Mouse (Mus musculus) embryonic stem cell, embryonic (primary cell): ENCODE results near the gene Asxl2.
"Not testable (repeated sequence)": the region's sequence is repeated elsewhere in the genome, so short reads cannot be mapped to it uniquely, and the experiment has no call there.

Experiments
- CTCF ChIA-PET, 4 experiments: fragments of 300-600 bp in 2 of 4; fragments of 350-600 bp in 2 of 4; sonication (Branson Sonifier 250); formaldehyde crosslinking; loops; one replicate each; lab custom pipeline; 2022; ENCODE audit warnings: inconsistent platforms in 2 of 4; lab: Charles Lee
- POLR2A ChIA-PET, 4 experiments: fragments of 300-600 bp in 2 of 4; fragments of 350-600 bp in 2 of 4; sonication (Branson Sonifier 250); formaldehyde crosslinking; loops; one replicate each; lab custom pipeline; 2022; ENCODE audit warnings: antibody characterized with exemption in 4 of 4, inconsistent platforms in 1 of 4; lab: Charles Lee

Gene Asxl2

DNA sequence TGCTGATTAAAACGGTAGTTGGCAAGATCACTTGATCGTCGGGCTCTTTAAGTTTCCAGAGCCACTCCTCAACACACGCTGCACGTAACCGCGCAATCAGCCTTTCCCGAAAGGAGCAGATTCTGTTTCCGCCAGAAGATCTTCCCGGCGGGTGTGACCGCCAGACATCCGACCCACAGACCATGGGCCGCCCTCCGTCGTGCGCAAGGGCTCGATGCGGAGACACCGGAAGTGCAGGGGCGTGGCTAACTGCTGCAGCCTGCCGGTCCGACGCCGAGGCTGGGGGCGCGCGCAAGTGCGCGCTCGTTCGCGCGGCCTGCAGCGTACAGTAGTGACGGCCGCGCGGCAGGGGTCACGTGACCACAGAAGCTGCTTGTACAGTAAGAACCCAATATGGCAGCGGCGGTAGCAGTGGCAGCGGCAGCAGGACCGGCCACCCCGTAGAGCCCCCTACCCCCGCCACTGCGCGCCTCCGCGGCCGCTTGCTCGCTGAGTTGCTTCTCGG, at the start of gene Asxl2:
Gene Asxl2 (plus strand): TSS at position 328 of the 505 bp plus-strand sequence.
- POLR2A ChIA-PET: interaction anchor here (0.5 to 3.2 kb wide), 30 partner anchors 8 to 1128 kb away, joined by 3 to 31 read pairs (median 6); partner anchors contain the start of gene Rab10 (in 2 of the 4)
- CTCF ChIA-PET: interaction anchor here in 2 of 4 experiments (0.5 to 2.7 kb wide), 4 partner anchors 22 to 179 kb away, joined by 3 to 6 read pairs (median 4); no protein-coding TSS in a partner anchor

DNA sequence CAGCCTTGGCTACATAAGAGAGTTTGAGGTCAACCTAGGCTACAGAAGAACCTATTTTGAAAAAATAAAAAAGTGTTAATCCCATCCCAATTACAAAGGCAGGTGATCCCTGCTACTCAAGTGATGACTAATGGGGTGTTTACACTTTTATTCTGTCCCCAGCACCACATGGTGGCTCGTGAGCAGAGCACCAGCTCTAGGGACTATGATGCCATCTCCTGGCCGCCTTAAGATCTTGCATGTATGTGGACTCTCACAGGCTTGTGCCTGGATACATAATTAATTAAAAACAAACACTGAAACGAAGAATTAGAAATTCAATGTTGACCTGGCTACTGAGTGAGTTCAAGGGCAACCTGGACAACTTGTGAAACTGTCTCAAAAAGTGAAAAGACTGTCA, 49.5 kb upstream of the Asxl2 start:
- CTCF ChIA-PET: interaction anchor here in 3 of 4 experiments (0.6 to 1.1 kb wide), 4 partner anchors 13 to 677 kb away, joined by 3 to 5 read pairs (median 3); no protein-coding TSS in a partner anchor
- POLR2A ChIA-PET: interaction anchor here in 1 of 4 experiments (0.8 kb wide), 1 partner anchor 11 kb away, joined by 3 read pairs; no protein-coding TSS in a partner anchor

DNA sequence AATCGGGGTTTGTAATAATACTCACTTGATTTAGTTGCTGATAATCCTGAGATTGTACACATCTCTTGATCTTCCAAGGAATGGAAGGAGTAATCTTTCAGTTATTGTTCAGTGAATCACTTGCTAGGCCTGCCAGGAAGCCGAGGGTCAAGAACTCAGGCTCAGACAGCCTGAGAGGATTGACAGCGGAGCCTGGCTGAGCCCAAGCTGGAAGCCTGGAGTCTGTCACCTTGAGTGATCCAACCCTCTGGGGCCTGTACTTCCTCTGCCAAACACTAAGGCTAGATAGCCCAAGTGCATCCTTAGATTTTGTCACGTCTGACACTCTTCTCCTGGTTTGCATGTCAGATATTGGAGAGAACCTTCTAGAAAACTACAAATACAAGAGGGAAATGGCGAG, 48.9 kb upstream of the Asxl2 start:
- CTCF ChIA-PET: interaction anchor here in 2 of 4 experiments (0.7 to 1.1 kb wide), 3 partner anchors 13 to 76 kb away, joined by 3 read pairs; no protein-coding TSS in a partner anchor
- POLR2A ChIA-PET: interaction anchor here in 1 of 4 experiments (0.8 kb wide), 1 partner anchor 12 kb away, joined by 3 read pairs; no protein-coding TSS in a partner anchor

DNA sequence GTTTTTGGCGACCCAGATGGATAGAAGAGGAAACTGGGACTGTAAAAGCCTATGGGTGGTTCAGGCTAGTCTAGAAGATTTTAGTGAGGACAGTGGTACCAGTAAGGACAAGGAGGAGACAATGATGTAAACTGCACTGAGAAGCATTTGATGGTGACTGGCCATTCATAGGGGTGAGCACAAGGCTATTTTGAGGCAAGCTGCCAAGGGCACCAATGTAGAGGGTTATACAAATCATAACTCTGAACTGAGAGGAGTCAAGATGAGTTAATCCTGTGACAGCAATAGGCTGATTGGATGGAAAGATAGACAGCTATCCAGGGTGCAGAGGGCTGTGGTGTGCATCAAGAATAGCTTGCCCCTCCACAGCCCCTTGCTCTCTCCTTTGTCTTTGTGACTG, 41.8 kb upstream of the Asxl2 start:
- ChIA-PET POLR2A (interaction anchor here in 2 of 4 experiments (0.8 to 1.7 kb wide), 2 partner anchors 12 to 19 kb away, joined by 3 read pairs; no protein-coding TSS in a partner anchor), CTCF (no interaction called here)

DNA sequence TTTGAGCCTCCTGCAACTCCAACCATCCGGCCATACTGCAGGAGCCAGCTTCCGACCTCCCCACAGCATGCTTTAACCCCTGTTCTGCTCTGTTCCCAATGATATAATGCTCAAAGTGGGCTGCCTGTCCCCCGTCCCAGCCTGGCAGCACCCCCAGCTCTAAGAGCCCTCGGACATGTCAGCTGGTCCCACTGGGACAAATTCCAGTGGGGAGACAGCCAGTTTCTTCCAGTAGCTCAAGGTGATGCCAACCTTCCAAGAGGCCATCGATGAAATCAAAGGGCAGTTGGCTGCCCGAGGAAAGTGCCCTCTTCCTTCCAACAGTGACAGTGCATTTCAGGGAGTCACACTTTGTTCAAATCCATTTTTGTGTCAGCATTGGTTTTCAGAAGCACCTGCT, 41.4 kb upstream of the Asxl2 start:
- CTCF ChIA-PET: no interaction called here

DNA sequence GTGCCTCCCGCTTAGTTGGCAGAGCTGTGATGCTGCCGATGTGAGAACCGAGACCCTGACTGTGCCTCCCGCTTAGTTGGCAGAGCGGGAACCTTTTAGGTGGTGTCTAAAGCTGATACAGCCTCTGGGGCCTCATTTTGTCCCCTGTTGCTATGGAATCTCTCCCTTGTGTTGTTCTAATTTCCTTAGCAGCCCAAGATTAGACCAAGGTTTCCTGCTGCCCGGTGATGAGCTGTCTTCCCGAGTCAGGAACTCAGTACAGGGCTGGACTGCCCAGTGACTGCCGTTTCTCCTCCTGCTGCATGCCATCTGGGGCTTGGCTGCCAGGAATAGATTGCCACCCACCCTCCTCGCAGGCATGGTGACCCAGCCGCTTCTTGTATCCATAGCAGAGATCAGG, 40.7 kb upstream of the Asxl2 start:
- ChIA-PET POLR2A (interaction anchor here in 1 of 4 experiments (0.8 to 1.2 kb wide), 2 partner anchors 45 to 76 kb away, joined by 3 read pairs; partner anchors contain the start of gene Rab10), CTCF (no interaction called here)

More for the DNA sequence above, 41.4 kb upstream of the Asxl2 start:
- POLR2A ChIA-PET: interaction anchor here in 2 of 4 experiments (0.8 to 1.7 kb wide), 3 partner anchors 12 to 46 kb away, joined by 3 read pairs; no protein-coding TSS in a partner anchor

DNA sequence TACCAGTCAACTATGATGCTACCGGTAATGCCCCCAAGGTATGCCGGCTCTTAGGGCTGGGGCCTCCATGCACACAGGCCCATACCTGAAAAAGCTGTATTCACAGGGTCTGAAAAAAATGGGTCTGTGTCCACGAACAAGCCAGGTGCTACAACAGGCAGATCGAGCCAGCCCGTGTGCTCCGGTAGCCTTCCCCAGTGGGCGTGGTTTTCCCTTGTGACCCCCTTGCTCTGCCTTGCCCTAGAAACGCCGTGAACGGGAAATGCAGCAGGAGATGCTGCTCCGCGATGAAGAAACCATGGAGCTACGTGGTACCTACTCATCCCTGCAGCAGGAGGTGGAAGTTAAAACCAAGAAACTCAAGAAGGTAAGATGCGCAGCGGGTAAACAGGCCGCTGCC, 38.8 kb upstream of the Asxl2 start:
- POLR2A ChIA-PET: interaction anchor here in 2 of 4 experiments (0.7 to 3.2 kb wide), 11 partner anchors 13 to 254 kb away, joined by 3 to 9 read pairs (median 5); partner anchors contain the start of genes Asxl2 (in 1 of the 2) and Rab10 (in 1 of the 2)

DNA sequence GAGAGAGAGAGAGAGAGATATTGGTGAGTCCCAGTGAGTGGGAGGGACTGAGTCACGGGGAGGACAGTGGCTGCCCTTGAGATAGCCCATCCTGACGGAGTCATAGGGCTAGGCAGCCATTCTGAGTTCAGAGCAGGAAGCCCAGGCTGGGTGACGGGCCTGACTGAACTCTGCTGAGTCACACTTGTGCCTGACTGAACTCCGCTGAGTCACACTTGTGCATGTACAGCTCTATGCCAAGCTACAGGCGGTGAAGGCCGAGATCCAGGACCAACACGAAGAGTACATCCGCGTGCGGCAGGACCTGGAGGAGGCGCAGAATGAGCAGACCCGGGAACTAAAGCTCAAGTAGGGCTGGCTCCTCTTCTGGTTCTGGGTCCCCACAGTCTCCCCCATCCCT, 37.3 kb upstream of the Asxl2 start:
- CTCF ChIA-PET: interaction anchor here in 2 of 4 experiments (1.5 to 2.2 kb wide), 2 partner anchors 79 to 153 kb away, joined by 4 to 8 read pairs; partner anchors contain the start of gene Rab10 (in 1 of the 2)
- POLR2A ChIA-PET: interaction anchor here in 1 of 4 experiments (0.8 to 3.2 kb wide), 7 partner anchors 8 to 154 kb away, joined by 3 to 10 read pairs (median 4); partner anchors contain the start of gene Asxl2

More for the DNA sequence above, 38.8 kb upstream of the Asxl2 start:
- CTCF ChIA-PET: interaction anchor here in 2 of 4 experiments (0.6 to 0.9 kb wide), 3 partner anchors 135 to 504 kb away, joined by 3 to 5 read pairs (median 3); no protein-coding TSS in a partner anchor

DNA sequence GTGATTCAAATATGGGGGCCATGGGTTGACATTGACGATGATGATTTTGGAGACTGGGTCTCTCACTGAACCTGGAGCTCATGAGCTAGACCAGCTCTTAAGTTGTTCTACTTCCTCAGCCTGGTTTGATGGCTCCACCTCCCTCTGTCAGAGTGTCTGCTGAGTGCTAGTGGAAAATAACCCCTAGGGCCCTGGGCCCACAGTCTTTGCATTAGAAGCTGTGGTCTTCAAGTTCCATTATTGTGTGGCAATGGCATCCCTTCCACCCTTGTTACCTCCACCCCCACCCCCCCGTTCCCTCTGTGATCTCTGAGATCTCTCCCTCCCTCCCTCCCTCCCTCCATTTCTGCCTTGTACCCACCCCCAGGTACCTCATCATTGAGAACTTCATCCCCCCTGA, 36.6 kb upstream of the Asxl2 start:
- POLR2A ChIA-PET: interaction anchor here in 2 of 4 experiments (0.8 to 3.2 kb wide), 10 partner anchors 9 to 154 kb away, joined by 3 to 10 read pairs (median 4); partner anchors contain the start of genes Asxl2 (in 1 of the 2) and Rab10 (in 1 of the 2)

DNA sequence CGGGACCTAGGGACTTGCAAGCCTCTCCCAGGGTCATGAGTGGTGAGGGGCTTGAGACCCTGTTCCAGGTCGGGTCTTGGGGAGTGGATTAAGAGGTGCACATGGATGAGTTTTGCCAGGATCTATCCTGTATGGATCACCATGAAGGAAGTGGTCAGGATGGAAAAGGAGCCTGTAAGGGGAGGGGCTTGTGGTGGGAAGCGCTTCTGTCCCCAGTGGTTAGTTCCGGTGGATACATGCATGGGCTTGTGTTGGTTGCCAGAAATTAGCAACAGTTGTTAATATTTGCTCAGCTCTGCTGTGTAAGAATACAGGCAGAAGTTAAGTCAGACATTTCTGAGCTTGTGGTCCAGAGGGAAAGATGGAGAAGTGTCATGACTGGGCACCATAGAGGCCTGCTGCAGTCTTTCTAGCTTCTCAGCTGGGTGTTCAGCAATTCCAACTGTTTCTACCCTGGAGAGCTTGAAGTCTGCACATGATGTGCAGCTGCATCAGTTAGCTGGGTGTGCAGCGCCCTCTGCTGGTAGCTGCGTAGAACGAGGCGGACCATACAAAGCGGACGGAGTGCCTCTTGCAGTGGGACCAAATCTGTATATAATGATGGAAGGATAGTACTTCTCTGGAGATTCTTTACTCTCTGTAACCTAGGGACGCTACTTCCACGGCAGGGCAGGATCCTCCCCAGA, 35.9 kb upstream of the Asxl2 start:
- ChIA-PET CTCF (interaction anchor here (0.6 to 2.2 kb wide), 27 partner anchors 9 to 155 kb away, joined by 3 to 8 read pairs (median 4); partner anchors contain the start of genes Asxl2 (in 1 of the 4) and Rab10 (in 1 of the 4)), POLR2A (interaction anchor here in 3 of 4 experiments (0.6 to 3.2 kb wide), 10 partner anchors 18 to 155 kb away, joined by 3 to 10 read pairs (median 4); partner anchors contain the start of genes Asxl2 (in 1 of the 3) and Rab10 (in 1 of the 3))

More for the DNA sequence above, 36.6 kb upstream of the Asxl2 start:
- CTCF ChIA-PET: interaction anchor here in 3 of 4 experiments (0.7 to 2.2 kb wide), 13 partner anchors 9 to 154 kb away, joined by 3 to 8 read pairs (median 4); partner anchors contain the start of gene Rab10 (in 1 of the 3)

DNA sequence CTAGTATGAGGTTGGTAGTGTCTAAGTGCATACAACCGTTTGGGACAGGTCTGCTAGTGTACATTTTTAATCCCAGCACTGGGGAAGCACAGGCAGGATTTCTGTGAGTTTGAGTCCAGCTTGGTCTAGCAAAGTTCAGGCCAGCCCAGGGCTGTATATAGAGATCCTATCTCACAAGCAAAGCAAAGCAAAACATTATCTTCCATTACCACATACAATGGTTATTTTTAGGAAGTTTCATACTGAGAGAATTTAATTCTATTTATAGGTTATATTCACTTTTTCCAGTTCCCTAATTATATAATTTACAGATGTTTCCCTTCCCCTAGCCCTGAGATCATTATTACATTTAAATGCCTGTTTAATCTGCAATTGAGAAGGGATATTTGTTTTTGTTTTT, 35.4 kb upstream of the Asxl2 start:
- POLR2A ChIA-PET: interaction anchor here in 3 of 4 experiments (0.6 to 2.0 kb wide), 9 partner anchors 19 to 155 kb away, joined by 3 to 10 read pairs (median 4); partner anchors contain the start of genes Asxl2 (in 1 of the 3) and Rab10 (in 1 of the 3)
- CTCF ChIA-PET: interaction anchor here (0.6 to 2.2 kb wide), 21 partner anchors 10 to 138 kb away, joined by 3 to 8 read pairs (median 4); partner anchors contain the start of genes Asxl2 (in 1 of the 4) and Rab10 (in 1 of the 4)

DNA sequence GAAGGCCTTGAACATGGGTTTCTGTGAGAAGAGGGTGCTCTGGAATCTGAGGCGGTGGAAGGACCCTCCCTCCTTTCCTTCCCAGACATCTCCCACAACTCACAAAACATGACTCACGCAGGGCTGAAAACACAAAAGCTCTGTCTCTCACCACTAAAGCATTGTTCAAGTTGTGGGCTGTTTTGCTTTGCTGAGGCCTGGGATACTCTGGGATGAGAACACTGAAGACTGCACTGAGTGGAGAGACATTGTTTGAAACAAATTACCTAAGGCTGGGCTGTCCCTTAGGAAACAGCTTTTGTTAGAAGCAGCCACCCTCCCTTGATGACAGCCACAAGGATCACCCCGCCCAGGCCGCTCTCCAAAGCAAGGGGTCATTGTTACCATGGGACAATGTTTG, 33.5 kb upstream of the Asxl2 start:
- ChIA-PET CTCF (interaction anchor here in 2 of 4 experiments (0.6 to 1.4 kb wide), 4 partner anchors 27 to 513 kb away, joined by 3 to 6 read pairs (median 4); no protein-coding TSS in a partner anchor), POLR2A (interaction anchor here in 3 of 4 experiments (0.6 to 1.8 kb wide), 15 partner anchors 9 to 274 kb away, joined by 3 to 6 read pairs (median 3); partner anchors contain the start of gene Rab10 (in 3 of the 3))

DNA sequence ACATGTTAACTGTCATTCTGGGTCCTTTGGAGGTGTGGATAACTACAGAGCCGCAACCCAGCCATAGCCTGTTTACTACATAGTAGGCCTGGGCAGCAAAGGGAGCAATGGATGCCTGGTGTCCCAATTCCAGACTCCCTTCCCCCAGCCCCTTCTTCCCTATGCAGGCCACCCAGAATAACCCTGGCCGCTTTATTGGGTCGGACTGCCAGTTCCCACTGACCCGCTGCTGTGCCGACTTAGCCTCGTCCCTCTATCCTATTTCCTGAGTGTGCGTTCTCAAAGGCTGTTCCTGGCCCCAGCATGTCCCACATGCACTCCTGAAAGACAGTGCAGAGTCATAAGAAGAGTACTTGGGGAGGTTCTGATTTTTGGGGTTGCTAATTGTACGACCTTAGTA, 29.7 kb upstream of the Asxl2 start:
- CTCF ChIA-PET: no interaction called here
- POLR2A ChIA-PET: no interaction called here

DNA sequence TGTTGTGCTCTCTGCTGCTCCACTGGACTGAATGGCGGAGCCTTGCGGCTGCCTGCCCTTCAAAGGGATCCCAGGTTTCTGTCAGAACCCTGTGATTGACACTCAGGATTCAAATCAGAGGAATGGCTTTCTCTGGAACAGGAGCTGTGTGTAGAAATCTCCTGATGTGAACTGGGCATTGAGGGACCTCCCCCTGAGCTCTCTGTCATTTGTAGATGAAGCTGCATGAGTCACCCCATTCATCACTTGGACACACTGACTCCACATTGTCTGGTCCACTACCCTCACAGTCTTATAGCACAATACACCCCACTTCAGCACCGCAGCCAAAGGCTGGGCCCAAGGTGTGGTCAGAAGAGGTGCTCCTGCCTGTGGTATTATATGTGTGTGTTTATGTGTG, 21.0 kb upstream of the Asxl2 start:
- POLR2A ChIA-PET: interaction anchor here in 1 of 4 experiments (0.9 to 1.3 kb wide), 2 partner anchors 9 to 13 kb away, joined by 3 to 5 read pairs; no protein-coding TSS in a partner anchor
- CTCF ChIA-PET: not testable (repeated sequence)

DNA sequence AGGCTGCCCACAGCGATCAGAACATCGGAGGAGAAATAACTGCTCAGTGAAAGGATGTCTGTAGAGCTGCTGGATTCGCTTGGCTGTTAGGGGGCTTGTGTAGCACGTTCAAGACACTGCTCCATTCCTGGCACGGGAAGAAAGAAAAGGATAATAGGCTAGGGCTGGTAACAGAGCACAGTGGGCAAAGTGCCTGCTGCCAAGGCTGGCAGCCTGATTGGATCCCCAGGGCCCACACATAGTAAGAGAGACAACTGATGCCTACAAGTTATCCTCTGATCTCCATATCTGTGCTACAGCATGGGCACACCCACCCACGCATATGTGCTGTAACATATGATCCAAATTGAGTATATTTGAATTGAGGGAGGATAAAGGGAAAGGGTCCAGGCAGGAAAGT, 20.1 kb upstream of the Asxl2 start:
- POLR2A ChIA-PET: interaction anchor here in 1 of 4 experiments (1.3 kb wide), 1 partner anchor 14 kb away, joined by 3 read pairs; no protein-coding TSS in a partner anchor
- CTCF ChIA-PET: no interaction called here

DNA sequence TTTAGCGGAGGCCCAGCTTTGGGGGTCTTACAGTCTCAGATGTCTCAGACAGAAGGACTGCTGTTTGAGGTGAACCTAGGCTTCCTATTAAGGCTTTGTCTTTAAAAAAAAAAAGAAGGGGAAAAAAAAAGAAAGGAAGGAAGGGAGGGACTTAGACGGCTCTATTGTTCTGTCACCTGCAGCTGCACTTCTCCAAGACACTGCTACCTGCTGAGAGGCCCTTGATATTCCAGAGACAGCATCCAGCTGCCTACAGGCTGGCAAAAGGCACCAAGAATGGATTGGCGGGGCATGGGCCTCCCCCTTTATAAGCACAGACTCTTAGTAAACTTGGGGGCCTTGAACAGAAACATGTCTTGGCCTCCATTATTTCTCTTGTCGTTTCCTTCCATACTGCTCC, 11.7 kb upstream of the Asxl2 start:
- POLR2A ChIA-PET: interaction anchor here in 2 of 4 experiments (0.6 to 3.0 kb wide), 11 partner anchors 9 to 1121 kb away, joined by 3 to 31 read pairs (median 4); partner anchors contain the start of gene Asxl2 (in 2 of the 2)
- CTCF ChIA-PET: interaction anchor here in 3 of 4 experiments (0.7 to 1.2 kb wide), 3 partner anchors 24 to 762 kb away, joined by 3 to 6 read pairs (median 4); no protein-coding TSS in a partner anchor

DNA sequence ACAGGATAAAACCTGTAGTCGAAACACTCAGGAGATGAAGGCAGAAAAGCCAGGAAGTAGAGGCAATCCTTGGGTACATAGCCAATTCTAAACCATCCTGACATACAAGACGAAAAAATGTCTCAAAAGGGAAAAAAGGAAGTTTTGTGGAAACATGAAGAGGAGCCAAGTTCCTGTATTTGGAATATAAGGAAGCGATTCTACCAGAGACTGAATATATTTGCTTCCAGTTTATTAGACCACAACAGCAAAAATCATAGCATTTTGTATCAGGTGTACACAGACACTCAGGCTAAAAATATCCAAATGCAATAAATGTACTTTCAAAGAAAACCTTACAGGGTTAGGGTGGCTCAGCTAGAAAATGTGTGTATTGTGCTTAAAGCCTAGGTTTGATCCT, 7.9 kb upstream of the Asxl2 start:
- CTCF ChIA-PET: no interaction called here
- POLR2A ChIA-PET: interaction anchor here in 2 of 4 experiments (0.6 to 2.5 kb wide), 3 partner anchors 8 to 105 kb away, joined by 3 to 8 read pairs (median 3); no protein-coding TSS in a partner anchor
